Mouse (Mus musculus): Measurements from ENCODE around the gene 1700013F07Rik.

- TF ChIP-seq JUND (conservative IDR thresholded peaks at IDR 0.05; ENCODE audit: low read depth, low read length): no peak
- no peak for TF ChIP-seq CTCF (conservative IDR thresholded peaks at IDR 0.05 in 1 of 2, IDR thresholded peaks at IDR 0.05 in 1 of 2; ENCODE audit: low read depth in 2 of 2, low read length in 2 of 2)
- no peak for TF ChIP-seq USF2 (conservative IDR thresholded peaks at IDR 0.05; ENCODE audit: low read depth, low read length)
- no peak for TF ChIP-seq USF1 (IDR thresholded peaks at IDR 0.05; ENCODE audit: low read depth, low read length)
- no peak for TF ChIP-seq ELF1 (IDR thresholded peaks at IDR 0.05; ENCODE audit: low read depth, low read length)
- TF ChIP-seq POLR2A (IDR thresholded peaks at IDR 0.05; ENCODE audit: low read depth, low read length): no peak
- TF ChIP-seq MAX (IDR thresholded peaks at IDR 0.05; ENCODE audit: low read length): no peak
- no peak for TF ChIP-seq ZNF384 (IDR thresholded peaks at IDR 0.05; ENCODE audit: low read depth, low read length)
- TF ChIP-seq MEF2A (IDR thresholded peaks at IDR 0.05; ENCODE audit: borderline replicate concordance, low read depth, low read length): no peak
- TF ChIP-seq SIN3A (IDR thresholded peaks at IDR 0.05; ENCODE audit: low read length): no peak
- no peak for TF ChIP-seq ETS1 (conservative IDR thresholded peaks at IDR 0.05; ENCODE audit: low read depth, low read length)
- no peak for TF ChIP-seq ZC3H11A (IDR thresholded peaks at IDR 0.05; ENCODE audit: low read depth, low read length)
Measured at GRCm38 (mm10) chr3:108494861-108495474, 39.0 kb upstream of the 1700013F07Rik start.

All from CH12.LX (cell line).